Mouse (Mus musculus) heart, embryonic 12.5 days (tissue): ENCODE measurements around the gene Nutf2. TPM values are rescaled to one million over a fixed set of nuclear protein-coding genes. Genes with fewer than 3 reads are reported as not detected.

Experiments
- ATAC-seq: fragments of 200-750 bp; cut with Nextera tagmentation; 2 replicates; pipeline ENCODE4 v1.8.0; 2017; ENCODE audit warnings: moderate TSS enrichment, moderate library complexity; ENCODE audit not compliant: insufficient number of reproducible peaks, low FRiP score
- H3K27ac ChIP-seq: fragments of 300-500 bp; sonication (generic); 2 replicates; pipeline ENCODE4 v1.5.1; 2016; ENCODE audit warnings: mild to moderate bottlenecking, moderate library complexity; ENCODE audit not compliant: poor library complexity, severe bottlenecking
- H3K27me3 ChIP-seq: fragments of 300-500 bp; sonication (generic); replicated peaks from 2 replicates; pipeline ENCODE4 v1.6.1; 2016; ENCODE audit warnings: mild to moderate bottlenecking, moderate library complexity
- H3K36me3 ChIP-seq: fragments of 300-500 bp; sonication (generic); 2 replicates; pipeline ENCODE4 v1.6.1; 2016; ENCODE audit warnings: mild to moderate bottlenecking, moderate library complexity
- H3K4me1 ChIP-seq: fragments of 300-500 bp; sonication (generic); replicated peaks from 2 replicates; pipeline ENCODE4 v1.6.1; 2016; ENCODE audit warnings: mild to moderate bottlenecking
- H3K4me2 ChIP-seq: fragments of 300-500 bp; sonication (generic); 2 replicates; pipeline ENCODE4 v1.6.1; 2016; ENCODE audit warnings: mild to moderate bottlenecking, moderate library complexity
- H3K4me3 ChIP-seq: fragments of 300-500 bp; sonication (generic); 2 replicates; pipeline ENCODE4 v1.5.1; 2016; ENCODE audit warnings: mild to moderate bottlenecking
- H3K9ac ChIP-seq: fragments of 300-500 bp; sonication (generic); 2 replicates; pipeline ENCODE4 v1.6.1; 2016; ENCODE audit warnings: mild to moderate bottlenecking, moderate library complexity
- H3K9me3 ChIP-seq: fragments of 300-500 bp; sonication (generic); replicated peaks from 2 replicates; pipeline ENCODE4 v1.6.1; 2016; ENCODE audit warnings: mild to moderate bottlenecking, moderate library complexity
- WGBS: fragments of 180-500 bp; shearing (Covaris S2); methylation state at CpG from one replicate; pipeline ENCODE4 v1.1.7; 2016; 5-methylcytosine and 5-hydroxymethylcytosine counted together
- polyA plus RNA-seq: library from polyadenylated mRNA; unstranded; fragments of >200 nt; fragmentation: Nextera tagmentation; extraction: Ambion mirVana; gene quantifications from 2 replicates; pipeline ENCODE4 v1.2.1, GENCODE M21; 2016

Gene Nutf2
- polyA plus RNA-seq, 1 experiment from 2014 or later = 224 TPM

GRCm38 (mm10) chr8:105889756-105890465 is 29.5 kb downstream of the Nutf2 start:
- Histone ChIP-seq H3K4me3 (no peak overlapping the region), H3K27ac (no peak overlapping the region), H3K27me3 (no peaks in the 10 kb centered on the region), H3K36me3 (peaks cover 80% of the 10 kb centered on the region), H3K4me2 (no peak overlapping the region), H3K9me3 (no peaks in the 10 kb centered on the region), H3K9ac (no peak overlapping the region), H3K4me1 (peaks cover 9% of the 10 kb centered on the region)
- no peak for ATAC-seq
- WGBS = 91% methylated on average over 12 of the region's 12 CpGs

- Histone ChIP-seq H3K9me3 (no peaks in the 10 kb centered on the region), H3K4me2 (no peak overlapping the region), H3K9ac (no peak overlapping the region), H3K36me3 (peaks cover 70% of the 10 kb centered on the region), H3K27ac (no peak overlapping the region), H3K4me3 (no peak overlapping the region), H3K4me1 (peaks cover 9% of the 10 kb centered on the region), H3K27me3 (no peaks in the 10 kb centered on the region)
- ATAC-seq = no peak
- WGBS = 90% methylated on average over 6 of the region's 6 CpGs
These were observed 30.5 kb downstream of the Nutf2 start for GRCm38 (mm10) chr8:105890870-105891269.

GRCm38 (mm10) chr8:105892432-105892831 is 32.1 kb downstream of the Nutf2 start:
- WGBS = 79% methylated on average over 6 of the region's 6 CpGs
- Histone ChIP-seq H3K36me3 (peaks cover 55% of the 10 kb centered on the region), H3K4me1 (peaks cover 9% of the 10 kb centered on the region), H3K27me3 (no peaks in the 10 kb centered on the region), H3K9me3 (no peaks in the 10 kb centered on the region), H3K4me3 (no peak overlapping the region), H3K27ac (no peak overlapping the region), H3K4me2 (no peak overlapping the region), H3K9ac (no peak overlapping the region)
- no peak for ATAC-seq

GRCm38 (mm10) chr8:105893339-105893738 is 33.0 kb downstream of the Nutf2 start, which contains the start of gene Nrn1l:
Gene Nrn1l, plus strand, starts transcription at chr8:105893567.
- peak within 1 kb of the TSS; percentile 29 for H3K4me2 ChIP-seq

GRCm38 (mm10) chr8:105897801-105898480 is 37.6 kb downstream of the Nutf2 start:
- peaks cover 18% of the 10 kb centered on the region for H3K4me1 ChIP-seq
- H3K36me3 ChIP-seq = no peaks in the 10 kb centered on the region; the same call in 1 of the 2 replicates
- H3K4me3 ChIP-seq = no peak overlapping the region
- no peak overlapping the region for H3K4me2 ChIP-seq
- 70% methylated on average over 9 of the region's 9 CpGs for WGBS
- no peak overlapping the region for H3K27ac ChIP-seq
- no peak overlapping the region for H3K9ac ChIP-seq
- H3K27me3 ChIP-seq = no peaks in the 10 kb centered on the region
- no peaks in the 10 kb centered on the region for H3K9me3 ChIP-seq
- ATAC-seq = no peak

More at GRCm38 (mm10) chr8:105893339-105893738, 33.0 kb downstream of the Nutf2 start, which contains the start of gene Nrn1l:
- peak; percentile 82 for ATAC-seq
- peaks cover 9% of the 10 kb centered on the region for H3K4me1 ChIP-seq
- WGBS = 8% methylated on average over 11 of the region's 11 CpGs
- no peaks in the 10 kb centered on the region for H3K9me3 ChIP-seq
- H3K4me3 ChIP-seq = no peak within 1 kb of the TSS
- no peaks in the 10 kb centered on the region for H3K27me3 ChIP-seq
- H3K27ac ChIP-seq = peak within 1 kb of the TSS; percentile 22; the same call in 1 of the 2 replicates
- H3K9ac ChIP-seq = peak within 1 kb of the TSS; percentile 46; the same call in 1 of the 2 replicates
- H3K36me3 ChIP-seq = peaks cover 45% of the 10 kb centered on the region

GRCm38 (mm10) chr8:105900180-105900940 is 40.0 kb downstream of the Nutf2 start, which contains the start of gene Pskh1:
Gene Pskh1, plus strand, starts transcription at chr8:105900441.
- Histone ChIP-seq H3K27ac (peak within 1 kb of the TSS; percentile 88), H3K36me3 (peaks cover 3% of the 10 kb centered on the region; the same call in 1 of the 2 replicates), H3K4me2 (peak within 1 kb of the TSS; percentile 77), H3K9me3 (no peaks in the 10 kb centered on the region), H3K9ac (peak within 1 kb of the TSS; percentile 91), H3K4me1 (peaks cover 9% of the 10 kb centered on the region), H3K27me3 (no peaks in the 10 kb centered on the region), H3K4me3 (peak within 1 kb of the TSS; percentile 85)
- peak; percentile 95 for ATAC-seq
- under 1% methylated on average over 67 of the region's 68 CpGs for whole genome bisulfite sequencing

- Histone ChIP-seq H3K36me3 (peaks cover 3% of the 10 kb centered on the region; the same call in 1 of the 2 replicates), H3K4me3 (peak overlapping the region; percentile 85), H3K4me1 (peaks cover 9% of the 10 kb centered on the region), H3K9me3 (no peaks in the 10 kb centered on the region), H3K9ac (peak overlapping the region; percentile 91), H3K27ac (peak overlapping the region; percentile 88), H3K27me3 (no peaks in the 10 kb centered on the region), H3K4me2 (peak overlapping the region; percentile 77)
- ATAC-seq = no peak
- WGBS = 30% methylated on average over 16 of the region's 16 CpGs
These were observed 40.7 kb downstream of the Nutf2 start for GRCm38 (mm10) chr8:105900941-105901616.

GRCm38 (mm10) chr8:105919390-105919789 is 59.0 kb downstream of the Nutf2 start:
- no peaks in the 10 kb centered on the region for H3K9me3 ChIP-seq
- no peak for ATAC-seq
- H3K36me3 ChIP-seq = peaks cover 36% of the 10 kb centered on the region
- H3K27ac ChIP-seq = no peak overlapping the region
- H3K27me3 ChIP-seq = no peaks in the 10 kb centered on the region
- H3K4me2 ChIP-seq = no peak overlapping the region
- H3K9ac ChIP-seq = no peak overlapping the region
- H3K4me1 ChIP-seq = peaks cover 6% of the 10 kb centered on the region
- 78% methylated on average over 3 of the region's 3 CpGs for WGBS
- H3K4me3 ChIP-seq = no peak overlapping the region

- Histone ChIP-seq H3K4me3 (no peak overlapping the region), H3K27me3 (no peaks in the 10 kb centered on the region), H3K36me3 (peaks cover 28% of the 10 kb centered on the region), H3K9me3 (no peaks in the 10 kb centered on the region), H3K9ac (no peak overlapping the region), H3K4me1 (peaks cover 8% of the 10 kb centered on the region), H3K4me2 (no peak overlapping the region), H3K27ac (no peak overlapping the region)
- WGBS = 68% methylated on average over 3 of the region's 3 CpGs
- ATAC-seq = no peak
These were observed 64.7 kb downstream of the Nutf2 start for GRCm38 (mm10) chr8:105925123-105925522.
